Mouse (Mus musculus) embryo, embryonic 9.5 days (tissue): ENCODE results near the gene Slc35b4.

Experiments
- DNase-seq: peaks from one replicate; pipeline ENCODE4 v3.0.0-alpha.2; 2017; ENCODE audit errors: extremely low spot score

The Slc35b4 gene

DNA sequence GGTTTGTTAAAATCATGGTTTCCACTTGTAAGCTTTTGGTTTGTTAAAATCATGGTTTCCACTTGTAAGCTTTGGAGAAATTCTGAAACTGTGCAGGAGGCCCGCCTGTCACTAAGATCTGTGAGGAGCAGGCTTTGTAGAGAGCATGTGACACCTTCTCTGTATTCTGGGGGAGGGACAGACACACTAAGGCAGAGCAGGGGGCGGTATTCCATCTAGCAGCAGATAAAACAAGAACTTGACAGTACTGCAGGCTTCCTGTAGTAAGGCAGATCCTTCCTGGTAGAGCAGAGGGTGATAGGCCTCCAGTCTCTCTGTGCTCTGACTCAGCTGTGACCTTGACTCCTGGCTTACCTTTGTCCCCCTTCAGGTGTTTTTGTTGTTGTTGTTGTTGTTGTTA lies 47.6 kb downstream of the Slc35b4 start:
- DNase-seq = no peak

DNA sequence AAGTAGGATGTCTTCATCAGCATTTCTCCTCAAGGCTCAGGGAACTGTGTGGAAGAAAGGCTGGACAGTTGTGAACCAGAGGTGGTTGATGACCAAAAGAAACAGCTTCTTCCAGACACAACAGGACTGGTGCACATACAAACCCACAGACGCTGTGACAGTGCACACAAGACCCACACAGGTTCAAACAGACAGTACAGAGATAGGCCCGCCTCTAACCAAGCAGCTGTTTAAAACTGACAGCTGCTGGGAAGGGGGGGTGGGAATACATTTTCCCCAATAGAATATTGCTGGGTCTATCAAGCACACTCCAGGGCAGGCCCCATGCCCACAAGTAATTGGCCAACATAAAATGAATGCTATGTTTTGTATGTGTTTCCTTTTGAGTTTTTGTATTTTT lies 52.5 kb downstream of the Slc35b4 start:
- DNase-seq = no peak

- no peak for DNase-seq
Measured at GRCm38 (mm10) chr6:34116838-34117478, 60.0 kb downstream of the Slc35b4 start.

DNA sequence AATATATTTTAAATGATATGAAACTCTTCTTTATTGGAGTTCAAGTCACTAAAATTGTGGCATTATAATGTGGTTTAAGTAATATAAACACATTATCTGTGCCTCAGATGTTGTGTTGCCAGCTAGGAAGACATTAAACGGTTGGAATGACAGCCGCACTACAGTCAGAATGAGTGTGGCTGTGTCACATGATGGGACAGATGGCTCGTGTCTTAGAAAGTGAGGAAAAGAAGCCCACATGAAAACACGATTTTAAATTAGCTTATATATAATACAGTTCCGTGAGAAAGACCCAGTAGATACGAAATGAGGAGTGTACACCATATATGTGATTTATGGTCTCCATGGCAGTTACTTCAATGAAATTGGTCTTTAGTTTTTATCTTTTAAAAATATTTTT lies 65.5 kb downstream of the Slc35b4 start:
- DNase-seq = no peak

- DNase-seq = no peak
Measured at GRCm38 (mm10) chr6:34110571-34110970, 66.3 kb downstream of the Slc35b4 start.
